Mouse (Mus musculus) cerebral cortex, adult 2 months (tissue): ENCODE measurements around the gene Macrod2.

Experiments
- WGBS: fragments of 180-500 bp; shearing (Covaris S2); methylation state at CpG from one replicate; pipeline ENCODE4 v1.1.7; 2018; 5-methylcytosine and 5-hydroxymethylcytosine counted together

The Macrod2 gene

GRCm38 (mm10) chr2:140819391-140820120 is 424.4 kb downstream of the Macrod2 start:
- WGBS: 41% methylated on average over 2 of the region's 2 CpGs

GRCm38 (mm10) chr2:140822378-140822777 is 427.3 kb downstream of the Macrod2 start:
- 59% methylated on average over 3 of the region's 3 CpGs for WGBS

GRCm38 (mm10) chr2:140826241-140826640 is 431.1 kb downstream of the Macrod2 start:
- whole genome bisulfite sequencing: 84% methylated on average over 2 of the region's 2 CpGs

GRCm38 (mm10) chr2:140828859-140829258 is 433.8 kb downstream of the Macrod2 start:
- 94% methylated on average over 5 of the region's 5 CpGs for WGBS

- 76% methylated on average over 3 of the region's 3 CpGs for WGBS
Measured at GRCm38 (mm10) chr2:140830086-140830485, 435.0 kb downstream of the Macrod2 start.

- WGBS: 44% methylated on average over 2 of the region's 2 CpGs
Measured at GRCm38 (mm10) chr2:140839371-140839770, 444.3 kb downstream of the Macrod2 start.

GRCm38 (mm10) chr2:140839880-140840279 is 444.8 kb downstream of the Macrod2 start:
- 33% methylated on average over 3 of the region's 3 CpGs for WGBS

GRCm38 (mm10) chr2:140844030-140844429 is 448.9 kb downstream of the Macrod2 start:
- 85% methylated on average over 5 of the region's 5 CpGs for WGBS

GRCm38 (mm10) chr2:140847817-140848428 is 452.8 kb downstream of the Macrod2 start:
- 94% methylated on average over 5 of the region's 5 CpGs for WGBS

- 79% methylated on average over 9 of the region's 9 CpGs for WGBS
Measured at GRCm38 (mm10) chr2:140853538-140853937, 458.4 kb downstream of the Macrod2 start.

GRCm38 (mm10) chr2:140861356-140861755 is 466.2 kb downstream of the Macrod2 start:
- 93% methylated on average over 1 of the region's 1 CpGs for WGBS

GRCm38 (mm10) chr2:140862736-140863135 is 467.6 kb downstream of the Macrod2 start:
- WGBS: 73% methylated on average over 4 of the region's 4 CpGs

GRCm38 (mm10) chr2:140865636-140866035 is 470.5 kb downstream of the Macrod2 start:
- WGBS: 76% methylated on average over 1 of the region's 1 CpGs

GRCm38 (mm10) chr2:140867116-140867515 is 472.0 kb downstream of the Macrod2 start:
- 76% methylated on average over 5 of the region's 5 CpGs for WGBS

GRCm38 (mm10) chr2:140896396-140897082 is 501.4 kb downstream of the Macrod2 start:
- 88% methylated on average over 3 of the region's 3 CpGs for WGBS

- 68% methylated on average over 7 of the region's 7 CpGs for WGBS
Measured at GRCm38 (mm10) chr2:140898408-140898985, 503.4 kb downstream of the Macrod2 start.

GRCm38 (mm10) chr2:140905331-140905730 is 510.2 kb downstream of the Macrod2 start:
- WGBS: 69% methylated on average over 4 of the region's 4 CpGs

GRCm38 (mm10) chr2:140906123-140906522 is 511.0 kb downstream of the Macrod2 start:
- WGBS: 68% methylated on average over 3 of the region's 3 CpGs

- WGBS: 68% methylated on average over 6 of the region's 6 CpGs
Measured at GRCm38 (mm10) chr2:140911463-140911862, 516.4 kb downstream of the Macrod2 start.

GRCm38 (mm10) chr2:140912179-140912578 is 517.1 kb downstream of the Macrod2 start:
- WGBS: 81% methylated on average over 1 of the region's 1 CpGs

- WGBS: 72% methylated on average over 2 of the region's 2 CpGs
Measured at GRCm38 (mm10) chr2:140912931-140913330, 517.8 kb downstream of the Macrod2 start.

- WGBS: 67% methylated on average over 7 of the region's 7 CpGs
Measured at GRCm38 (mm10) chr2:140913679-140914412, 518.7 kb downstream of the Macrod2 start.
